Mouse (Mus musculus): ENCODE measurements around the gene Hbq1a. TPM values are rescaled to one million over a fixed set of nuclear protein-coding genes. Genes with fewer than 3 reads are reported as not detected.

Gene Hbq1a
- polyA plus RNA-seq, 1 experiment from 2014 or later: not detected

- peak; percentile 79 for DNase-seq (ENCODE audit: low spot score)
Measured at GRCm38 (mm10) chr11:32321196-32321565, 21.3 kb downstream of the Hbq1a start.

GRCm38 (mm10) chr11:32324609-32325008, 24.7 kb downstream of the Hbq1a start:
- DNase-seq (ENCODE audit: low spot score): peak; percentile 87

- no peak for DNase-seq (ENCODE audit: low spot score)
Measured at GRCm38 (mm10) chr11:32331075-32331474, 31.2 kb downstream of the Hbq1a start.

- DNase-seq (ENCODE audit: low spot score): no peak
Measured at GRCm38 (mm10) chr11:32331861-32332260, 32.0 kb downstream of the Hbq1a start.

- DNase-seq (ENCODE audit: low spot score): no peak
Measured at GRCm38 (mm10) chr11:32333235-32333634, 33.4 kb downstream of the Hbq1a start.

GRCm38 (mm10) chr11:32336435-32336907, 36.6 kb downstream of the Hbq1a start:
- DNase-seq (ENCODE audit: low spot score): no peak

GRCm38 (mm10) chr11:32339131-32339531, 39.3 kb downstream of the Hbq1a start:
- no peak for DNase-seq (ENCODE audit: low spot score)

GRCm38 (mm10) chr11:32340476-32341473, 40.9 kb downstream of the Hbq1a start:
- DNase-seq (ENCODE audit: low spot score): peak; percentile 56

GRCm38 (mm10) chr11:32342770-32343191, 42.9 kb downstream of the Hbq1a start:
- DNase-seq (ENCODE audit: low spot score): peak; percentile 62

- DNase-seq (ENCODE audit: low spot score): no peak
Measured at GRCm38 (mm10) chr11:32343350-32343749, 43.5 kb downstream of the Hbq1a start.

GRCm38 (mm10) chr11:32345504-32346297, 45.8 kb downstream of the Hbq1a start:
- DNase-seq (ENCODE audit: low spot score): no peak

GRCm38 (mm10) chr11:32347264-32347606, 47.4 kb downstream of the Hbq1a start:
- DNase-seq (ENCODE audit: low spot score): no peak

GRCm38 (mm10) chr11:32347607-32348432, 48.0 kb downstream of the Hbq1a start, which contains the start of gene Sh3pxd2b:
TSS of gene Sh3pxd2b (plus strand) at chr11:32347820.
- peak; percentile 9 for DNase-seq (ENCODE audit: low spot score)

GRCm38 (mm10) chr11:32348433-32349283, 48.8 kb downstream of the Hbq1a start:
- no peak for DNase-seq (ENCODE audit: low spot score)

- DNase-seq (ENCODE audit: low spot score): peak; percentile 19
Measured at GRCm38 (mm10) chr11:32349284-32349953, 49.5 kb downstream of the Hbq1a start.

All from thymus, postnatal 0 days (tissue).